15 mouse cellular contexts compared by ENCODE assay signal in genomic region chr16:85977102-85977501, GRCm38 (mm10).
DNase-seq lines count a peak whose midpoint lies in the region; ATAC-seq and TF ChIP-seq lines count a peak whose summit lies in the region.
"Had no signal": no experiment of that assay in that cellular context is flagged by ENCODE, and none has a peak within 500 bp of the region (broad histone marks: within the 10 kb centered on the region; RNA-seq: fewer than 3 reads in every experiment).

No protein-coding gene starts in this region.

- WGBS in lung, adult 2 months = 75% methylated on average over 2 of the region's 2 CpGs
- WGBS in forebrain, embryonic 14.5 days = 34% methylated on average over 2 of the region's 2 CpGs
- WGBS in heart, embryonic 16.5 days = 57% methylated on average over 2 of the region's 2 CpGs

- no peak overlapping the region for H3K9ac ChIP-seq in forebrain, embryonic 14.5 days (ENCODE audit: low read length)
- no peak overlapping the region for H3K9ac ChIP-seq in heart, embryonic 16.5 days (ENCODE audit: low read length)
- H3K9ac ChIP-seq: embryonic facial prominence, embryonic 13.5 days; heart, embryonic 13.5 days had no signal

- peak; percentile 86 for ATAC-seq in forebrain, embryonic 14.5 days
- 0 out of 2 replicates have a peak, but pooled peaks have one; percentile 18 for ATAC-seq in heart, embryonic 16.5 days (replicated peaks; ENCODE audit: extremely low read depth, insufficient read depth, low FRiP score)
- ATAC-seq: activated CD4-positive, CD25-positive, alpha-beta regulatory T cell, adult 4 months had no signal

- no peaks in the 10 kb centered on the region for H3K9me3 ChIP-seq in forebrain, embryonic 14.5 days (replicated peaks; ENCODE audit: control insufficient read depth, low read length)
- H3K9me3 ChIP-seq in heart, embryonic 16.5 days (replicated peaks; ENCODE audit: control insufficient read depth, low read length) = no peaks in the 10 kb centered on the region
- H3K9me3 ChIP-seq: embryonic facial prominence, embryonic 13.5 days; heart, embryonic 13.5 days had no signal

- no peaks in the 10 kb centered on the region for H3K36me3 ChIP-seq in forebrain, embryonic 14.5 days (ENCODE audit: control insufficient read depth, insufficient read depth, low read length)
- no peaks in the 10 kb centered on the region for H3K36me3 ChIP-seq in heart, embryonic 16.5 days (ENCODE audit: control insufficient read depth, insufficient read depth)
- H3K36me3 ChIP-seq: embryonic facial prominence, embryonic 13.5 days; heart, embryonic 13.5 days had no signal

- DNase-seq in gastrocnemius, adult 2 months = peak; percentile 47
- DNase-seq in gastrocnemius, postnatal 4 days (ENCODE audit: low spot score in 2 of 2) = no peak
- peak; percentile 16 for DNase-seq in lung, postnatal 10 days
- DNase-seq in lung, adult 2 months = no peak
- peak; percentile 80 for DNase-seq in forebrain, embryonic 14.5 days (ENCODE audit: low spot score)
- no peak for DNase-seq in ovary, adult 18-20 months (ENCODE audit: low spot score)
- DNase-seq: kidney, adult 8-10 months; lung, adult 18-20 months; thymus, adult 2 months had no signal

- no peak overlapping the region for H3K4me3 ChIP-seq in gastrocnemius, adult 2 months
- no peak overlapping the region for H3K4me3 ChIP-seq in lung, adult 2 months (replicated peaks; ENCODE audit: extremely low read depth, low read depth, low read length)
- no peak overlapping the region for H3K4me3 ChIP-seq in forebrain, embryonic 14.5 days (ENCODE audit: low read depth, low read length)
- no peak overlapping the region for H3K4me3 ChIP-seq in heart, embryonic 16.5 days (ENCODE audit: low read length)
- H3K4me3 ChIP-seq: embryonic facial prominence, embryonic 13.5 days; heart, embryonic 13.5 days; left cerebral cortex, adult 2 months; myocyte had no signal

- H3K4me1 ChIP-seq in lung, adult 2 months (ENCODE audit: control insufficient read depth, insufficient read depth, low read length) = no peaks in the 10 kb centered on the region
- H3K4me1 ChIP-seq in forebrain, embryonic 14.5 days (ENCODE audit: control insufficient read depth, insufficient read depth, low read length) = peaks cover 5% of the 10 kb centered on the region; the same call in 1 of the 2 replicates
- no peaks in the 10 kb centered on the region; the same call in 1 of the 2 replicates for H3K4me1 ChIP-seq in heart, embryonic 16.5 days (ENCODE audit: control insufficient read depth, insufficient read depth, low read length)
- H3K4me1 ChIP-seq: embryonic facial prominence, embryonic 13.5 days had no signal

- no peak for TF ChIP-seq POLR2A in lung, adult 2 months (IDR thresholded peaks at IDR 0.05; ENCODE audit: borderline replicate concordance, extremely low read depth, low read depth, low read length)

- intact Hi-C loops in gastrocnemius, adult 2 months (cut with DNase I) = no loop called here

- TF ChIP-seq CTCF in gastrocnemius, adult 2 months (IDR thresholded peaks at IDR 0.05) = no peak
- no peak for TF ChIP-seq CTCF in lung, adult 2 months (IDR thresholded peaks at IDR 0.05; ENCODE audit: insufficient read depth, low read length)

- H3K4me2 ChIP-seq in forebrain, embryonic 14.5 days (ENCODE audit: low read length) = no peak overlapping the region
- H3K4me2 ChIP-seq in heart, embryonic 16.5 days (ENCODE audit: low read depth, low read length) = no peak overlapping the region
- H3K4me2 ChIP-seq: embryonic facial prominence, embryonic 13.5 days; heart, embryonic 13.5 days had no signal

- no peak overlapping the region for H3K27ac ChIP-seq in gastrocnemius, adult 2 months
- H3K27ac ChIP-seq in forebrain, embryonic 14.5 days (ENCODE audit: low read depth, low read length) = no peak overlapping the region
- H3K27ac ChIP-seq in heart, embryonic 16.5 days (ENCODE audit: low read length) = no peak overlapping the region
- H3K27ac ChIP-seq: embryonic facial prominence, embryonic 13.5 days; heart, embryonic 13.5 days; left cerebral cortex, adult 2 months had no signal

- no peaks in the 10 kb centered on the region for H3K27me3 ChIP-seq in forebrain, embryonic 14.5 days (replicated peaks; ENCODE audit: control insufficient read depth, insufficient read depth, low read length)
- H3K27me3 ChIP-seq in heart, embryonic 16.5 days (ENCODE audit: control insufficient read depth, insufficient read depth, low read length) = no peaks in the 10 kb centered on the region
- H3K27me3 ChIP-seq: embryonic facial prominence, embryonic 13.5 days; heart, embryonic 13.5 days had no signal

Comparison
In these comparisons a context has a peak if more than half of its experiments do, and no peak if none do; other contexts are left out.
1. DNase-seq: peak in gastrocnemius, adult 2 months (single experiment), lung, postnatal 10 days (single experiment) and forebrain, embryonic 14.5 days (single experiment); none in gastrocnemius, postnatal 4 days (0 of 2), lung, adult 2 months (single experiment) and ovary, adult 18-20 months (single experiment).